Mouse (Mus musculus): ENCODE results near the gene Tm4sf1.

The Tm4sf1 gene

DNA sequence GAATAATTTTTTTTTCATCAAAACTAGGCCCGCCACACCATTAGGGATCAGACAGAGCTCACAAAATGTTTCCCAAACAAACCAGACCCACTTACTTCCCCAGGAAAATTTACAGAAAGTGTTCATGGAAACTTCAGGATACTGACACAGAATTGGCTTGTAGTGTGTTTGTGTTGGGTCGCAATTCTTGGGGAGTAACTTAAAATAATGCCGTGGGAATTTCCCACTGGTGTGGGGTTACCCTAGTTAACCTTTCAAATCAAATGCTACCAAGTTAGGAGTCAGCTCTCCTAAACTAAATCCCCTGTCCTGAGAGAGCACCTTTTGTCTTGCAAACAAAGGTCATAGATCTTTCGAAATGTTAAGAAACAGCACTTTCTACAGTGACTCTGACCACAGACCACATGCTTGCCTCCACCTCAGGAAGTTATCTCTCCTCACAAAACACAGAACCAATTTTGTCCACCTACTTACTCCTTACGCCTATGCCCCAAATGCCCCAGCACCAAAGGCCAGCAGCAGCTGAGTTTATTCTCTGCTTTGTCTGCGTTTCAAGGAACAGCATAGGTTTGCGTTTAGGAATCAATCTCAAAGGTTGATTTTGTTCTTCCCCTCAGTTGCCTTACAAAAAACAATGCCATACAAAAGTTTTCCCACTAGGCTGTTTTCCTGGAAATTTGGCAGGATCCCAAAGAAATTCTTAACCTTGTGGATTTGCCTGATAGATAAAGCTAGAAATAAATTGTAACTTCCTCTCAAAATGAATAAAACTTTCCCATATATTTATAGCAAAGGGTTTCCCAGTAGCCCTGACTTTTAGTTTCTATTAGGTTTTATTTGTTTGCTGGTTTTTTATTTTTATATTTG is 13.7 kb downstream of the Tm4sf1 start:
- DNase-seq (ENCODE audit: low spot score) = no peak

DNA sequence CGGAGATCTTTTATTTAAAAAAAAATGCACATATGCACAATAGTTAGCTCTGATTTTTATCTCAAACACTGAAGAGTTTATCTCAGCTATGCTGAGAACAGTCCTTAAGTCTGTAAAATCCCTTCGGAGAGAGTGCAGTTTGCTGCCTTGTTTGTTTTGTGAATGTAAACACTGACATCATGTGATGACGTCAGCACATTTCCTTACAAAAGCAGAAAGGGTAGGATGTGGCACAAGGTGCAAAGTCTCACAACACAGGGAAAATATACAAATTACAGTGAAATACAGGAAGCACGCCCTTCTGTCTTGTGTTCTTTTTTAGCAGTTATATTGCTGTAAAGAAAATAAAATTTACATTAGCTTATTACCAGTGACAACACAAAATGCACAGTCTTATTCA is 14.3 kb downstream of the Tm4sf1 start:
- no peak for DNase-seq (ENCODE audit: low spot score)

DNA sequence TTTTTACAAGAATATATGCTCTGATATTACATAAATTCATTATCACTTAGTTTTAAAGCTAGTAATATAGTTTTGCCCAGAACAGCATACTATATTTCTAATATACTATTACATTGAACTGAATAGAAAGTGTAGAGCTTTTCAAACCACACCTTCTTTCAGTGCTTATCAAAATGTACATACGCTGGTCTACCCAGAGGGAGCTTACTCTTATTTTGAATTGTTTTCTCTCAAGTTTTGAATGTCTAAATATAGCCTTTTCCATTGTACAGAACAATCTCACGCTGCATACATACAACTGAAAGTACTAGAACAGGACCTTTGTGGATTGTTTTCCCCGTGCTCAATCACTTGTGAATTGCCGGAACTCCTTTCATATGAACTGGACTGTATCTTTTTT is 23.6 kb downstream of the Tm4sf1 start:
- no peak for DNase-seq (ENCODE audit: low spot score)

DNA sequence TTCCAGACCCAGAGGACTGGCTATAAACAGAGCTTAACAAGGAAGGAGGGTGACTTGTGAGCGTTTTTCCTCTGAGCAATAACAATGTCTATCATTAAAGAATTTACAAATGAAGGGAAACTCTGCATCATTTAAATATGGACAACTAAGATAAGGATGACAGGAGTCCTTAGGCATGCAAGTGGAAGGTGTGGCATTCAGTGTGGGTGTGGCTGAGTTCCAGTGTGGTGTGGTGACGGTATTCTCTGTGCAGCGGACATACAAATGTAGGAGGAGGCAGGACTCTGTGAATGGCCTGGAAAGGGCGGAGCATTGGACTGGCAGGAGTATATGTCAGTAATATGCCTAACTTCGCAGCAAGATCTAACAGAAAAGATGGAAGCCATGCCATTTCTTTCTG is 24.3 kb downstream of the Tm4sf1 start:
- no peak for DNase-seq (ENCODE audit: low spot score)

DNA sequence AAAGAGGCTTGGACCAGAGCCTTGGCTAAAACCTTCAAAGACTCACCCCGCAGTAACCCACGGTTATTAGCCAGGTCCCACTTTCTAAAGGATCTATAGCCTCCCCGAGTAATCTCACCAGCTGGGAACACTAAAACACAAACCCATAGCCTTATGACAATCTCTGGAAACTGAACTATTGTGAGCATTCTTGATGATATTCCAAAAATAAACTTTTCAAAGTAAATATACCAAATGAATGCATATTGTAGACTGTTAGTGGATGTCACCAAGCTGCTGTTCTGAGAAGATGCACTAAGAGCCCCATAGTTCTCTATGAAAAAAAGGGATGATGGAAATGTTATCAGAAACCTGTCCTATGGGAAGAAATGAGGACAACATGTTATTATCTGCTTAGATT is 25.0 kb downstream of the Tm4sf1 start:
- DNase-seq (ENCODE audit: low spot score) = no peak

DNA sequence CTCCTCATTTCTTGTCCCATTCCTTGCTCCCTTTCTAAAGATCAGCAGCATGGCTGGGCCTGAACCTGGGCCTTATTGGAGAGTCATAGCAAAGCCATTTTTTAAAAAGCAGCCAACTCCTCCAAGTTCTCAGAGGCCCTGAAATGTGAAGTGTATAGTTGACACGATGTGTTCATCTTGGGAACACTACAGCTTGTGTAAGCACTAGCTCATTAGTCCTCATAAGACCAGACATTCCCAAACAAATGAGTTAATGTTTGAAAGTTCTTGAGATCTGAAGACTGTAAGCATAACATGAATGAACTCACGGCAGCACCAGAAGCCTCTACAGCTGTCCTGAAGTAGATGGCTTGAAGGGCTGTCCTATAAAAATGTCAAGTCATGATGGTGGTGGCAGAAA is 32.8 kb downstream of the Tm4sf1 start:
- DNase-seq (ENCODE audit: low spot score) = no peak

DNA sequence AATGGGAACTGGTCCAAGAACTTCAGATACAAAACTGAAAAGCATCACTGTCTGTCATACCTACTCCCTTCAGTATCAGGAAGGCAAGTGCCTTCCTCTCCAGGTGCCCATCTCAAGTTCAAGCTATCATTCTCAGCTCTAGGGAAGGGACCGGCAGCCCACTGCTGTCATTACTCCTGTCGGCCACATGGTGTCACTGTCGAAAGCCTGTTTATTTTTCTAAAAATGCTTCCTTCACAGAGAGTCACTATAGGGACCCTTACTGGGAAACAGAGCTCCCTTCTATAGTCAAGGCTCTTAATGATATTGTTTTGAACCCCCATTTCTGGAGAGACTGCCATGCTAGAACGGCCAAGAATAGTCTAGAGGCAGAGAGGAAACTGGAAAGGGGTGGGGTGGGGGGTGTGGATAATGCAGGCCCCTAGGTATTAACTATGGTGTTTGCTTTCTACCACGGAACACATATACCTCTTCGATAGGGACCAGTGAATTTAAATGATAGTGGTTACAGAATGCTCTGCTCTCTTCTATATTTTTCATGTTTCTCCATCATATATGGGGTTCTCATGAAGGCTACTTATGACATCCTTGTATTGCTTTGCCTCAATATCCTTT is 34.1 kb downstream of the Tm4sf1 start:
- DNase-seq (ENCODE audit: low spot score) = no peak

DNA sequence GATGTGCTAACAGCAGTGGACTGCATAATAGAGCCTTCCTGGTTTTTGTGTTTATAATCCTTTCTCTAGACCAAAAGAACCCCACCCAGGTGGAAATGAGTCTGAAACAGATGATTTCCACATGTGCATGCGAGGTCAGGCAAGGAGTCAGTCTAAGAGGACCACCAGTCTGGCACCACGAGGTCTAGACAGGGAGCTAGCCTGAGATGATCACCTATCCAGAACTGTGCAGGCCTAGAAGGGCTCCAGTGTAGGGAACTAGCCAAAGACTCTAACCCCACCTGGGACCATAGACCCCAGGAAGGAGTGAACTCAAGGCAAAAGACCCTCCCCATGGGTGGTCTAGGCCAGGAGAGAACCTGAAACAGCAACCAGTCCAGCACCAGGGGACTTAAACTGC is 48.7 kb downstream of the Tm4sf1 start:
- no peak for DNase-seq (ENCODE audit: low spot score)

DNA sequence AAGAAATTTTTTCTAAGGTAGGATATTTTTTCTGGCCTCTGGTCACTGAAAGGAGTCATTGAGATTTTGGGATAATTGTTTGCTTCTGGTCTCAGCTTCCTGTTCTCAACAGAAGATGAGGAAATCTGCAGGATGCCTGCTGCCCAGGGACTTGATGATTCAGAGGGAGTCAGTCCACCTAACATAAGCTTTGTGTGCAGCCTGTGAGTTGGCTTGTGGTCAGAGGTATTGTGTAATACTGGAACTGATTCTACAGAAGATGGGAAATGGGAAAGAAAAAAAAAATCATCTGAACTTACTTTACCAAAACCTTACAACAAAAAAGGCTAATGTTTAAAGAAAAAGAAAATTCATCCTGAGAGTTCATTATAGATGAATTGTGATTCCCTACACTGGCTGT is 49.2 kb downstream of the Tm4sf1 start:
- no peak for DNase-seq (ENCODE audit: low spot score)

DNA sequence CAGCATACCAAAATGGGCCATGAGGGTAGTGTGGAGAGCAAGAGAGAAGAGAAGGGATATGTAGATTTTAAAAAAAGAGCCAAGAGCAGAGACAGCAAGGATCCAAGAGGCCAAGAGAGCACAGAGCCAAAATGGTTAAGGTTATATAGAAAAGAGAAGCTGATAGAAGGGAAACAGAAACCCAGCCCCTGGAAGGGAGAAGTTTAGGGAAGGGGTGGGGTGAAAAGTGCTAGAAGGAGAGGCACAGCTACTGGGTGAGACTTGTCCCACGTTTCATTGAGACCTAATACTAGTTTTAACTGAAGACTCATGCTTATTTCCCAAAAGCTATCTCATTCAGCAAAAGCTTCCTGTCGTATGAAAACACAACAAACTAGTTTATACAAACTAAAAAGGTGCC is 56.5 kb downstream of the Tm4sf1 start:
- no peak for DNase-seq (ENCODE audit: low spot score)
